Mouse (Mus musculus) brown adipose tissue, adult 24 weeks (tissue): Measurements from ENCODE around the gene Wdr64. TPM values are rescaled to one million over a fixed set of nuclear protein-coding genes. Genes with fewer than 3 reads are reported as not detected.
A peak's percentile ranks its signal among the peaks of the same experiment; 100 is the strongest.

Experiments used
- H3K27ac ChIP-seq: fragments of 200-500 bp; replicated peaks from 2 replicates; pipeline ENCODE4 v1.5.1; 2012; ENCODE audit warnings: low read depth, mild to moderate bottlenecking, low read length
- H3K4me1 ChIP-seq: fragments of 200-500 bp; 2 replicates; pipeline ENCODE4 v1.6.1; 2012; ENCODE audit warnings: low read length, mixed read lengths; ENCODE audit not compliant: control insufficient read depth, insufficient read depth, insufficient read length
- H3K4me3 ChIP-seq: fragments of 200-500 bp; 2 replicates; pipeline ENCODE4 v1.5.1; 2012; ENCODE audit warnings: low read depth, mild to moderate bottlenecking, low read length, moderate library complexity; ENCODE audit not compliant: insufficient read depth
- polyA plus RNA-seq: library from polyadenylated mRNA; stranded (reverse); fragments of >200 nt; gene quantifications from 2 replicates; pipeline ENCODE4 v1.2.4, GENCODE M21; 2012; ENCODE audit not compliant: missing spikeins, insufficient read depth, insufficient read length

Wdr64 gene
- not detected in 2 replicates for polyA plus RNA-seq

DNA sequence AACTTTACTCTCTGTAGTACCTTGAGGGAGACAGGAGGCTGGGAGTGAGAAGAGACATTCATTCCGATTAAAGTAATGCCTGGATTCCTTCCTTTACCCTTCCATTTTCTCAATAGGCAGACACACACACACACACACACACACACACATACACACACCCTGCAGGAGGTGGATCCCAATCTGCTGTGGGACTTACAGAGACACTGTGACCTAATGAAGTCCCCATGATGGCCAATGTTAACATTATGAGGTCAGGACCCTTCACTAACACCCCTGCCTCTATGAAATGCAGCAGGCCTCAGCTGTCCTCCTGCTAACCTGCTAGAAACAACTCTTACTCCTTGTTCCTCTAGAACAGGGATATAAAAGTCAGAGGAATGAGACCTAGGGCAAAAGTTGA lies at the start of gene Wdr64:
Gene Wdr64 (plus strand): TSS at position 301 of the 400 bp plus-strand sequence.
- H3K4me1 ChIP-seq, result no peaks in the 10 kb centered on the region
- no peak within 1 kb of the TSS for H3K27ac ChIP-seq
- H3K4me3 ChIP-seq, result no peak within 1 kb of the TSS

DNA sequence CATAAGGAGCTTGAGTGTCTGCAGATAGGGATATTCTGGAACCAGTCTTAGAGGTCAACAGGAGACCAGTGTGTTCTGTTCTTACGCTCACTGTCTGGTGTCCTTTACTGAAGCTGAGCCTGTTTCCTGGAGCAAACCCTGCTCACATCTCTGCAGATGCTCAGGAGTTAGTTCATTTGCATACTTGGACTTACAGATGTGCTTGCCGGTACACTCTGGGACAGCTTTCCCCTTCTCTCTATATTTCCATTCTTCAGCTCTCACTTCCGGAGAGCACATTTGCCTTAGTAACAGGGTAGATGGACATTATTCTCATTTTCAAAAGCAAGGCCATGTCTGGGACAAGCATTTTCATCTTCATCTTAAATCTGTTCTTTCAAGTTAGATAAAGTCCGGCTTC lies 49.8 kb upstream of the Wdr64 start:
- no peak overlapping the region for H3K27ac ChIP-seq
- no peak overlapping the region for H3K4me3 ChIP-seq
- H3K4me1 ChIP-seq, result no peaks in the 10 kb centered on the region

DNA sequence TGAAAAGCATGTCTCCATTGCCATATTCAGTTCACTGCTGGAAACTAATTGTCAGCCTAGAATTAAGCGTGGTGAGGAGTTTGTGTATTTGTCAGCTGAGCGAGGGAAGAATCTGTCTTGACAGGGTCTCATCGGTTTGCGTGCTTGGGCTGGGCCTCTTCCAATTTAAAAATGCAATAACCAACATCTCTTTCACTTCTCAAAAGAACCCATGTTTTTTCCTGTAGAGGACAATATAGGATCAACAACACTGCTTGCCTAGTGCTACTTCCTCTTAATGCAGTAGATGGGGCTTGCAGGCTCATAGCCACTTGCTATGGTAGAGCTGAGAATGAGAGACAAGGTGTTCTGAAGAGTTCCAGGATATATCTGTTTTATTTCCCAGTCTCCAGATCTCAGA lies 38.5 kb upstream of the Wdr64 start:
- no peak overlapping the region for H3K4me3 ChIP-seq
- no peaks in the 10 kb centered on the region for H3K4me1 ChIP-seq
- H3K27ac ChIP-seq, result peak overlapping the region; percentile 51; the same call in 1 of the 2 replicates

DNA sequence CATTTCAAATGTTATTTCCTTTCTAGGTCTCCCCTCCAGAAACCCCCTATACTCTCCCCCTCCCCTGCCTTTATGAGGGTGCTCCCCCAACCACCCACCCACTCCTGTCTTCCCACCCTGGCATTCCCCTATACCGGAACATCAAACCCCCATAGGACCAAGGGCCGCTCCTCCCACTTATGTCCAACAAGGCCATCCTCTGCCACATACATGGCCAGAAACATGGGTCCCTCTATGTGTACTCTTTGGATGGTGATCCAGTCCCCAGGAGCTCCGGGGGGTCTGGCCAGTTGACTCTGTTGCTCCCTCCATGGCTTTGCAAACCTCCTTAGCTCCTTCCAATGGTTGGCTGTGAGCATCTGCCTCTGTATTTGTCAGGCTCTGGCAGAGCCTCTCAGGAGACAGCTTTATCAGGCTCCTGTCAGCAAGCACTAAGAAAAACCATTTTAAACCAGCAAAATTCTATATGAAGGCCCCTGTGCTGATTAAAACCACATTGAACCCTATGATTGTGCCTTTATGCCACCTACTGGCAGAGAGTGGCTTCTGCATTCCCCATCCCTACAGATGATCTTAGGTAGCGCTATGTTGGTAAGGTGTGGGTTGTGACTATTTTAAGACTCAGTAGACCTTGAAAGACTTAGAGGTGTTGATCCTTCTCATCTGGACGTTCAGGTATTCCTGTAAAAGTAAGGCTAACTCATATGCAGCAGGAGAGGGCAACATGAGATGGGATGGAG lies 29.6 kb upstream of the Wdr64 start:
- Histone ChIP-seq H3K4me3 (no peak overlapping the region), H3K27ac (no peak overlapping the region), H3K4me1 (no peaks in the 10 kb centered on the region)

DNA sequence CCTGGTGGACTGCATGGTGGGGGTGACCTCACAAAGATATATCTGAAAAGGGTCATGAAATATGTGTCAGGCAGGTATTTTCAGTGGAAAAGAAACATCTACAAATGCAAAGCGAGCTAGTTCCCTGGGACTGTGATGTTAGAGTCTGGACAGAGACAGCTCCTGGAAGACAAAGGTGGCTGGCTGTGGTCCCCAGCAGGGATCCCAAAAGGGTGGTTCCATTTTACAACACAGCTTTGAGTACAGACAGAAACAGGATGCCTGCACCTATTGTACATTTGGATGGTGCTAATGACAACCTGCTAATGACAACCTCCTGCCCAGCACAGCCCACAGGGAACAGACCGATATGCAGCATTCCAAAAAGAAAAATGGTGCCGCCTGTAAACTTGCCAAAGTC lies 28.9 kb upstream of the Wdr64 start:
- Histone ChIP-seq H3K27ac (no peak overlapping the region), H3K4me3 (no peak overlapping the region), H3K4me1 (no peaks in the 10 kb centered on the region)

DNA sequence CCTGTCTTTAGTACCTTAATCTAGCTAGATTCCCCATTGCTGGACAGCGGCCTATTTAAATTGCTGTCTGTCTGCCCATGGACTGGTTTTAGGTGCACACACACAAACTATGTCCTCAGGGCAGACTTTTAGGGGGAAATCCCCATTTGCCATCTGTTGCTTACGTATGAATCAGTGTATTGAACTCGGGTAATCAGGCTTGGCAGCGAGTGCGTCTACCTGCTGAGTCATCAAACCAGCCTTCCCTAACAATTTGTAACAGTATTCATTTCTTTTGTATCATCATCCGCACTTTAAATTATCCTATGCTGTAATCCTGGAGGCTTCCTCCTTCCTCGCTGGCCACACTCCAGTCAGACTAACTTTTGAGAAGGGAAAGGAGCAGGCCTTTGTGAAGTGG lies 28.4 kb upstream of the Wdr64 start:
- Histone ChIP-seq H3K4me1 (no peaks in the 10 kb centered on the region), H3K27ac (no peak overlapping the region), H3K4me3 (no peak overlapping the region)

DNA sequence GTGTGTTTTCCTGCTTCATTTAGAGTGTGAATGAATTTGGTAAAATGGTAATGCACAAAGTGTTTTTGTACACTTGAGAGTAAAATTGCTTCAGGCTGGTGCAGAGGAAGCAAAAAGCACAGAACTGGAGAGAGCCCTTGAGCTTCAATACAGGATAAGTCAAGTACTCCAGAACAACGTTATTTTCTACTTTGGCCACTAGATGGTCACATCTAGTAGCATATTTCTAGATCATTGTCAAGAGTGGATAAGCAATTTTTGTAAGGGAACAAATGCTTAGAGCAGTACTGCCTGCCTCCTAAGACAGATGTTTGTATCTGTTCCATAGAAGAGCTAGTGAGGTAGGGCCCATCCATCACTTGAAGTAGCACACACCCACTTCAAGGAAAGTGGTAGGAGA lies 26.8 kb upstream of the Wdr64 start:
- Histone ChIP-seq H3K4me1 (no peaks in the 10 kb centered on the region), H3K4me3 (no peak overlapping the region), H3K27ac (no peak overlapping the region)

DNA sequence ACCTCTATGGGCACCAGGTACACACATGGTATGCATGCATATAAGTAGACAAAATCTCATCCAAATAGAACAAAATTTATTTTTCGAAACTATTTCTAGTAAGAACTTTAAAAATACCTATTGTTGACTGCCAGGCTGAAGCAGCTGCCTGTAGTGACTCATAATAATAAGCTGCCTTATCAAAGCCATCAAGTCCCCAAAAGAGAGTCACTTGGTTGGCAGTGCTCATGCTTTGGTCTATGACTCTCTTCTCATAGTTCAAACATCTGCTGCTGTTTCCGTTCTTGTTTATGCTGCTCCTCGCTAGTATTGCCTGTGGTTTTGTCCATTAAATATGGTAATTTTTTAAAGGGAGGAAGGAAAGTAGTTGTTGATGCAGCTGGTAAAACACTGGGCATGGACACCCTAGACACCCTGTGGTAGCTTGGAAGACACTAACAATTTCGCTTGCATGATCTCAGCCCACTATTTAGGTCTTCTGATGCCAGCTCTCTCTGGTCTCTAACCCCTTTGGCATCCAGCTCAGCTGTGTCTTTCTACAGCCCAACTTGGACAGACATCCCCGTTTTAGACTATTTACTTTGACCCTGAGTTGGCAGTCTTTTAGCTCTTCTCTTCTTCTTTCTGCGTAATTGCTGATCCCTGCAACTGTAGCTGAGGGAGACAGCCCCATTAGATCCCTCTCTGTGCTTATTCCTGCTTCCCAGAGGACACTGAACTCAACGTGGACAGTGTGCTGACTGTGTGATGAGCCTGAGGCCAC lies 24.6 kb upstream of the Wdr64 start:
- Histone ChIP-seq H3K27ac (no peak overlapping the region), H3K4me3 (no peak overlapping the region), H3K4me1 (no peaks in the 10 kb centered on the region)

DNA sequence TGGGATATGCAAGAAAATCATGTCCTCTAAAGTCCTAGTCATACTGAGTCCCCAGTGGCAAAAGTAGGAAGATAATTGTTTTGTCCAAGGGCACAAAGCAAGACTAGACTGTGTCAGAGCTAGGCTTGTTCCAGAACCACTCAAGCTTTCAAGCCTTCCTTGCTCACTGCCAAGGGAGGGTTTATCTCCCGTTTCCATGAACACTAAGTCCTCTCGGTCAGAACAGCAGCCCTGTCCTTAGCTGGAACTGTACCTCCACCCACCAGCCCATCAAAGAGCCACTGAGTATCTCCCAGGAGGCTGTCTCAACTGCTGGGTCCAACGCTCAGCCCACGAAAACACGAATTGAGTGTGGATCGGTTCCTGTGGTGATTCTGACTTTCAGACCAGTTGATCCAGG lies 23.3 kb upstream of the Wdr64 start:
- Histone ChIP-seq H3K4me1 (no peaks in the 10 kb centered on the region), H3K4me3 (no peak overlapping the region), H3K27ac (no peak overlapping the region)

DNA sequence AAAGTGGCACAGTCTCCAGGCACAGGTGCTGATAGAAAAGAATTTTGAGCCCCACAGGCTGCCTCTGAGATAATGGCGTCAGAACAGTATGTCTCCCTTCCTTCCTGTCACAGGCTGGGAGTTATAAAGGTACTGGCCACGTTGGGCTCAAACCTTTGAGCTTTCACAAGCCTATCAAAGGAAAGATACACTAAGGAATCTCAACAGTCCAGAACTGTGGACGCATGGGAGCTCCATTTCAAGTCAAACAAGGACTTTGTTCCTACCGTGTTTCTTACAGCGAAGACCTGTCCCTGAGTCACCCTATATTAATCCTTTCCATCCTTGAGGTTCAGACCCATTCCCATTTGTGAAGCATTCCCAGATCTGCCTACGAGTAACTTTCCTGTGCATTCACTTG lies 20.9 kb upstream of the Wdr64 start:
- no peak overlapping the region for H3K4me3 ChIP-seq
- no peaks in the 10 kb centered on the region for H3K4me1 ChIP-seq
- no peak overlapping the region for H3K27ac ChIP-seq

DNA sequence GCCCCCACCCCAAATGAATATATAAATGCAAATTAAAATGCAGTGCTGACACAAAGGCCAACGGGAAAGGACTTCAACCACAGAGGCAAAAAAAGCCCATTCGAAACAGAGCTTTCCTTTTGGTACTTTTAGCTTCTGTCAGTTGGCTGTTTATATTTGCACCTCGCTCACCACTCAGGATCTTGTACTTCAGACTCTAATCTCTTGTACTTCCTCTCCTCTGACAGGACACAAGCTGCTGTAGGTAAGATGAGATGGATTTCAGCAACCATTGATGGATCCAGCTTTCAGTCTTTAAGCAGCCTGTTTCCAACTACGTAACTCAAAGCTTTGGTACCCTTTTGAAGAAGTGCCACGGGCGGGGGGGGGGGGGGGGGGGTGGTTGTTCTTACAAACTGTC lies 17.4 kb upstream of the Wdr64 start:
- H3K4me3 ChIP-seq, result no peak overlapping the region
- H3K27ac ChIP-seq, result no peak overlapping the region
- H3K4me1 ChIP-seq, result no peaks in the 10 kb centered on the region; the same call in 1 of the 2 replicates

DNA sequence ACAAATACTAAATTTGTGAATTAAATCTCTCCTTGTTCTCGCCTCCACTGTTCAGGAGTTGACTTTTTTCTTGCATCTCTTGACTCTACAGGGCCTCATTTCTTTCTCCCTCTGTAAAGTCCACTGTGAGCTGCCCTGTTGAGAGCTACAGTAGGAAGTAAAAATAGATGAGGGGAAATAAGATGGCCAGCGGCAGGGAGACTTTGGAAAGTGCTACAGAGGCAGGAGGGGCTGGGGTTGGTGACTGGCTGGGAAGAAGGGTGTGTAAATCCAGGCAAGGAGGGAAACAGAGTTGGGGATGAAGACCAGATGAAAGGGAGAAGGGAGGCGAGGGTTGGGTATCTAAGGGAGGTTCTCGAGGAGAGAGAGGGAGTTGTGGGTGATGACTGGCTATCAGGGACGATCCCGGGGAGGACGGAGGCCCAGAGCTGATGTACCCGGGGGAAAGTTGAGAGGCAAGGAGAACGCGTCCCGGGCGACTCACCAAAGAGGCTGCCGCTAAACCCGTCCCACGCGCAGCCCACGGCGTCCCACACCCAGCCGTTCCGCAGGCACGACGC lies 6.6 kb upstream of the Wdr64 start:
- Histone ChIP-seq H3K27ac (no peak overlapping the region), H3K4me1 (no peaks in the 10 kb centered on the region), H3K4me3 (peak overlapping the region; percentile 81)

DNA sequence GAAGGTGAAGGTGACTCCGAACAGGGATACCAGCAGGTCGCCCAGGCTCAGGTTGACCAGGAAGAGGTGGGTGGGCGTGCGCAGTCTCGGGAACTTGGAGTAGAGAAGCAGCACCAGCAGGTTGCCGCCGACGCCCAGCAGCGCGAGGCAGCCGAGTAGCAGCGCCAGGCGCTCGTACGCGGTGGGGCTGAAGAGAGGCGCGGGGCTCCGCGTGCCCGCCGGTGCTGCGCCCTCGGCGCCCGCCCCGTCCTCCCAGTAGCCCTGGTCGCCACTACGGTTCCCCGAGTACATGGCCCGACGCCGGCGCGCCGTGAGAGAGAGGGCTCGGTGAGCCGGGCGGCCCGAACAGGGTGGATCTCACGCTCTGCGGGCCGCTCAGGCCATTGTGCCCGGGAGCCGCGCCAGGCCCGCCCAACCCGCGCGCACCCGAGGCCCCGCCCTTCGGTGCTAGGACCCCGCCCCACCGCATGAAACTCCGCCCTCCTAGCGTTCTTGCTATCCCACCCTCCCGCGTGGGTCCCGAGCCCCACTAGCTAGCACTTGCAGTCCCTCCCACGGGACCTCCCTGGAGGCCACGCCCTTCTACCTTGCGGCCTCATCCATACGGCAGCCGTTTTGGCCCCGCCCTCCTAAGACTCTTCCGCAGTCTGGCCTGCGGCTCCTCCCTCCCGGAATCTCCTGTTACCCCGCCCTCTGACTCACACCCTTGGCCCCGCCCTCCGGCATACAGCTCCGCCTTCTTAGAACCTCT lies 6.0 kb upstream of the Wdr64 start, which contains the start of the genes Opn3 and Chml:
Gene Opn3 (minus strand): TSS at position 531 of the 751 bp plus-strand sequence.
Gene Chml (minus strand): TSS at position 656 of the 751 bp plus-strand sequence.
- peak within 1 kb of the TSS; percentile 81 for H3K4me3 ChIP-seq
- no peaks in the 10 kb centered on the region for H3K4me1 ChIP-seq
- no peak within 1 kb of the TSS for H3K27ac ChIP-seq

DNA sequence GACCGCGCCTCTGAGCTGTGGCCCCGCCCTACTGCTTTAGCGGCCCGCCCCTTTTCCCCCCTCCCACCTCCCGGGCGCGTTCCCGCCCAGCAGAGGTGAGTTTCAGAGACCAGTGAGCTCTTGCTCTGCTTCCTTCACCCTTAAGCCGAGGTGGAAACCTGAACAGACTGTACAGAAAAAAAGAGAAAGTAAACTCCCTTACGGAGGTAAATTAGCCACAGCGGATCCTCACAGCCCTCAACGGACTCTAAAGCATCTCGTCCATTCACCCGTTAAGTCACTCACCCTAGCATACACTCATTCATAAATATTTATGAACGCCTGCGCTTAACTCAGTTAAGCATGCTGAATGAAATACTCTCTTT lies 5.4 kb upstream of the Wdr64 start:
- no peak overlapping the region for H3K27ac ChIP-seq
- no peaks in the 10 kb centered on the region for H3K4me1 ChIP-seq

DNA sequence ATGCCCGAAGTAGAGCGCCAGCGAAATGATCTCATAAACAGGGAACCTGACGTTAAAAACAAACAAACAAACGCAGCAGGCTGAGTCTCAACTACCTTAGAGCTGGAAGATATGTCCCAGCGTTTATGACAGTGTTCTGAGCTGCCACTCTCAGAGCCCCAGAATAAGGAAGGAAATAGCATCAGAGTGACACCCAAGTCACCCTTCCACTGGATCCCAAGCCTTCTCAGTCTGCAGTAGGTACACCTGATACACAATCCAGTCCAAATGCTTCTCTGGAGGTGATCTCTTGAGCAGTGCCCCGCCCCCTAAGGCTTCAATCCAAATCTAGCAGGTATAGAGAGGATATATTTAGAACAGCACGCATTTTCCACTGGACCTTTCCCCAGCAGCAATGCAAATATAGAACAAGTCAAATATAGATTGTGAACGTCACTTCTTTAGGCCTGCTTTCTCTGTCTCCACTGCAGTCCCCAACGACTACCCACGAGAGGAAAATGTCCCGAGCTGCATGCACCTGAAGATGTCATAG lies 4.9 kb upstream of the Wdr64 start:
- peak overlapping the region; percentile 65 for H3K4me3 ChIP-seq

More for the DNA sequence above, 5.4 kb upstream of the Wdr64 start:
- H3K4me3 ChIP-seq, result peak overlapping the region; percentile 65

More for the DNA sequence above, 4.9 kb upstream of the Wdr64 start:
- no peaks in the 10 kb centered on the region for H3K4me1 ChIP-seq
- no peak overlapping the region for H3K27ac ChIP-seq
